Mouse (Mus musculus): ENCODE results near the gene Mllt3.

- TF ChIP-seq E2F4 (IDR thresholded peaks at IDR 0.05; ENCODE audit: insufficient read depth) (no peak), CEBPB (IDR thresholded peaks at IDR 0.05; ENCODE audit: insufficient read depth, poor library complexity, severe bottlenecking) (no peak), TCF12 (IDR thresholded peaks at IDR 0.05; ENCODE audit: insufficient read depth, poor library complexity, severe bottlenecking) (no peak), POLR2A (IDR thresholded peaks at IDR 0.05; ENCODE audit: insufficient read length, low read depth) (no peak)
Measured at GRCm38 (mm10) chr4:87823623-87824022, 209.5 kb downstream of the Mllt3 start.
